Mouse (Mus musculus): ENCODE measurements around the gene Amy2a3.
"Not testable (repeated sequence)": the region's sequence is repeated elsewhere in the genome, so short reads cannot be mapped to it uniquely, and the experiment has no call there.

DNA sequence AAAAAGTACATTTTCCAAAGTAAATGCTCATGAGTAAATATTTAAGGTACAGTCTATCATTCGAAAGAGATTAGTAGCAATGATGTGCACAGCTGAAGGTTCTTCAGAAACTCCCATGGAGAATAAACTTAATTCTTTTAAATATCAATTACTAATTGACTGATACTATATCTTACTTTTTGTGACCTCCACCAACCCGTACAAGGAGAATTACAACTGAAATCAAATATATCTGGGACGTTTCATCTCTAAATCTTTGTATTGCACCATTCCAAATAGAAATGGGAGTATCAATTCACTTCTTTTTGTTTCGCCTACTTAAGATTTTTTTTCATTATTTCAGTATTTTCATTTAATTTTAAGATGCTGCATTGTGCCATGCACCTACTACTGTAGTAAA is 32.7 kb upstream of the Amy2a3 start, which contains the start of gene Amy2a2:
- TF ChIP-seq CTCF, EP300 (IDR thresholded peaks at IDR 0.05): not testable (repeated sequence)

Data from lung, postnatal 0 days (tissue).